Mouse (Mus musculus) ES-Bruce4 (cell line): ENCODE measurements at regions not wholly inside any gene's neighbourhood (a gene's known extent, or its start where the extent isn't known, plus 50 kb on each side); places are given as distances from the start of the nearest gene placed in this dataset.

Experiments
- CTCF ChIP-seq: IDR thresholded peaks from one replicate; pipeline ENCODE4 v1.8.1; 2011; ENCODE audit warnings: low read depth, low read length
- POLR2A ChIP-seq: IDR thresholded peaks from one replicate; pipeline ENCODE4 v1.8.1; 2011; ENCODE audit warnings: low read length; ENCODE audit not compliant: insufficient read depth

GRCm38 (mm10) chr2:44470953-44471352 is 456.5 kb downstream of the Gtdc1 start:
- TF ChIP-seq CTCF, result peak; percentile 23
- no peak for TF ChIP-seq POLR2A
